Mouse (Mus musculus): ENCODE data around the gene Tubgcp5. TPM values are rescaled to one million over a fixed set of nuclear protein-coding genes. Genes with fewer than 3 reads are reported as not detected.

Tubgcp5 gene
- total RNA-seq, 2 experiments from 2014 or later, result 10.3 to 14.5 TPM

GRCm38 (mm10) chr7:55852787-55853186 is 58.8 kb downstream of the Tubgcp5 start:
- no peak for DNase-seq

DNA sequence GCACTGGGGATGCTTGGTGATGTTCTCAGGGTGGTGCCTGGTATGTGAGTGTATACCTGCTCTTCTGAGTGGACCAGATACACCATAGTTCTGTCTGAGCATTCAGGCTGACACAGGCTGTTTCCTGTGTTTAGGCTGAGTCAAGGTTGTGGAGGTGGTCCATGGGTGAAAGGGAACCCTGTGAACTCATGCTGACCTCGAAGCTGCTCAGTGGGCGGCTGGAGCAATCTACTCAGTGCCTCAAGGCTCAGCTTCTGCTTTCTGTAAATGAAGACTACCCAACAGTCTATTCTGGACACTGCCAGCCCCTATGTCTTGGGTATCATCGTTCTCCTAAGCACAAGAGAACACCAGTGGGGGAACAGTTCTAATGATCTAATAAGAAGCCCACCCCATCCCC is 61.6 kb downstream of the Tubgcp5 start:
- no peak for DNase-seq

DNA sequence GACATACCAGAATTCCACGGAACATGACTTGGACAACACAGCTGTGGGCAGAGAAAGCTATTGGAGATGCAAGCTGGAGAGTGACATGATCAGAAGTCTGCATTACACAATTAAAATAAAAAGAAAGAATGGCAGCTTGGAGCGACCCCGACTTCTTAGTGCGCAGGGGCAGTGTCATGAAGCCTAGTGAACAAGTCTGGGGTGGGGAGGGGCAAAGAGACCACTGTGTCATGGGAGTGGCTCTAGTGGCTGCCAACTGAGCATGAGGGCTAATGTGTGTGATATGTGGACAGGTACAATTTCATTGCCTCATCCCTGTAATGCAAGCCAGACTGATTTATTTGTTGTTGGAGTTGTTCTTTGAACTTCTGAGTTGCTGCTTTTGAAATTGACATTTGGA is 62.8 kb downstream of the Tubgcp5 start:
- DNase-seq, result no peak

- no peak for DNase-seq
These were observed 63.8 kb downstream of the Tubgcp5 start for GRCm38 (mm10) chr7:55857729-55858128.

DNA sequence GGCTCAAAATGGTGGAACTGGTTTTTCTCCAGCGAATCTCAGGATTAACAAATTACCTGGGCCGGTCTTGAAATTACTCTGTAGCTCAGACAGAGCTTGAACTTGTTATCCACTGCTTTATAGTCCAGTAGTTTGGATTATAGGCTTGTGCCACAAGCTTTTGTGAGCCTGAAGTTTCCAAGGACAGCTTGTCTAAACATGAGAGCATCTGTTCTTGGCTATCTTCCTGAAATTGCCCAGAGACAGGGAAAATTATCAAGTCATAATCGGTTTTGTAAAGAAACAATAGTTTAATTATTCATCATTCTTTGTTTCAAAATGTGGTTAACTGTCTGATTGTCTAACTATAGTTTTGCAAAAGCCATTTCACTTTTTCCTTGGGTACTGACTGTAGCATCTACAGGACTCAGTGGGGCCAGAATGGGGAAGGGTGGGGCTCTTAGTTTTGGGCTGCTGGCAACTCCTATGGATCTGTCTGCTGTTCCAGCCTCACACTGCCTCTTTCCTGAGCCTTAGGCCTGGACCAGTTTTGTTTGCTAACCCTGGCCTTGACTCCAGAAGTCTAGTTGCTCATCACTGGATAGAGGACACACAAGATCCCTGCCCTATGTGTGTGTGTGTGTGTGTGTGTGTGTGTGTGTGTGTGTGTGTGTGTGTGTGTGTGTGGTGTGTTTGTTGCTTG is 65.0 kb downstream of the Tubgcp5 start:
- no peak for DNase-seq

- DNase-seq, result no peak
These were observed 65.5 kb downstream of the Tubgcp5 start for GRCm38 (mm10) chr7:55859518-55859872.

DNA sequence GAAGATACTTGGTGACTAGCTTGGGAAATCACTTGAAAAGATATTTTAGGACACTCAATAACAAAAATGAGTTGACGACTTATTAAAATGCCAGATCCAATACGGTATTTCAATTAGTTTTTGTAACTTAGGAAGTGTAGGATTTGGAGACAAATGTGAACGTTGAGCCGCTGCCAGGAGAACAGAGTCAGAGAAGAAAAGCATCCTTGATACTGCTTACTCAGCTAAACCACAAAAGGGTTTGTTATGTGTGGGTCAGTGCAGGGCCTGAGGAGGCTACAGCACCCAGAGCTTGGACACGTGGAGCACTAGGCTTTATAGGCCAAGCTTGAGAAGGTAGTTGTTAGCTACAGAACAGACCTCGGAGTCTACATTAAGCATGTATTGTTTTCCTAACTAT is 66.0 kb downstream of the Tubgcp5 start:
- no peak for DNase-seq

DNA sequence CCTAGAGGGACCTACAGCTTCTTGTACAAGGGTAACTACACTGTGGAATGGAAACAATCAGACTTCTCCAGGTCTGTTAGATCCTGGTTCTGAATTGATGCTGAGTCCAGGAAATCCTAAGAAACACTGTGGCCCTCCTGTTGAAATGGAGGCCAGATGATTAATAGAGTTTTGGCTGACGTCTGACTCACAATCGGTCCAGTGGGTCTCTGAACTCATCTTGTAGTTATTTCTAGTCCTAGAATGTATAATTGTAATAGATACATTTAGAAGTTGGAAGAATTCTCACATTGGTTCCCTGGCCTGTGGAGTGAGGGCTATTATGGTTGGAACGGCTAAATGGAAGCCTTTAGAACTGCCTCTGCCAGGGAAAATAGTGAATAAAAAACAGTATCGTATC is 67.2 kb downstream of the Tubgcp5 start:
- DNase-seq, result no peak

GRCm38 (mm10) chr7:55865044-55865443 is 71.1 kb downstream of the Tubgcp5 start:
- no peak for DNase-seq

GRCm38 (mm10) chr7:55865750-55866416 is 71.9 kb downstream of the Tubgcp5 start:
- no peak for DNase-seq

- DNase-seq, result no peak
These were observed 74.3 kb downstream of the Tubgcp5 start for GRCm38 (mm10) chr7:55868247-55868646.

GRCm38 (mm10) chr7:55869220-55869619 is 75.3 kb downstream of the Tubgcp5 start:
- DNase-seq, result no peak

GRCm38 (mm10) chr7:55870340-55871020 is 76.5 kb downstream of the Tubgcp5 start:
- DNase-seq, result no peak

- no peak for DNase-seq
These were observed 77.5 kb downstream of the Tubgcp5 start for GRCm38 (mm10) chr7:55871476-55871875.

DNA sequence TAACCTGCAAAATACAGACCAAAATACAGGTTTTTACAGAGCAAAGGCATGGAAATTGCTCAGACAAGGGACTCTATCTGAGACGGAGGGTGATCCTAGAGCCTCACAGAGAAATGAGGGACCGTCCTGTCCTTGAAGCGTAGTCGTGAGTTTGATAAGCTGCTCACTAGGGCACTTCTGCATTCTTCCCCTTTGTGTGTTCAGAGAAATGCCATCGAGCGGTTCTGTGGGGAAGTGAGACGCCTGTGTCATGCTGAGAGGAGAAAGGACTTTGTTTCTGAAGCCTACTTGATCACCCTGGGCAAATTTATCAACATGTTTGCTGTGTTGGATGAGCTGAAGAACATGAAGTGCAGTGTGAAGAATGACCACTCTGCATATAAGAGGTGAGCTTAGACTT is 80.7 kb downstream of the Tubgcp5 start:
- DNase-seq, result no peak

DNA sequence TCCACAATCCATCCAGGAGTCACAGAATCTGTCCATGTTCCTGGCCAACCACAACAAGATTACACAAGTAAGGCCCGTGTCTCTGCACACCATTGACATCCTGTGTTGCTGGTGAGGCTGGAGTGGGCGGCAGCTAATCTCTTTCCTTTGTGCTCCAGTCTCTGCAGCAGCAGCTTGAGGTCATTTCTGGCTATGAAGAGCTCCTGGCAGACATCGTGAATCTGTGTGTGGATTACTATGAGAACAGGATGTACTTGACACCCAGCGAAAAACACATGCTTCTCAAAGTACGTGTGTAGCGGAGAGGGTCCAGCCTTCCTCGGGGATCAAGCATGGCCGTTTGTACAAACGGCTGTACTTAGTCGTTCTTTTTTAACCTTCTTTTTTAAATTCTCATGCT is 83.8 kb downstream of the Tubgcp5 start:
- peak; percentile 13 for DNase-seq

DNA sequence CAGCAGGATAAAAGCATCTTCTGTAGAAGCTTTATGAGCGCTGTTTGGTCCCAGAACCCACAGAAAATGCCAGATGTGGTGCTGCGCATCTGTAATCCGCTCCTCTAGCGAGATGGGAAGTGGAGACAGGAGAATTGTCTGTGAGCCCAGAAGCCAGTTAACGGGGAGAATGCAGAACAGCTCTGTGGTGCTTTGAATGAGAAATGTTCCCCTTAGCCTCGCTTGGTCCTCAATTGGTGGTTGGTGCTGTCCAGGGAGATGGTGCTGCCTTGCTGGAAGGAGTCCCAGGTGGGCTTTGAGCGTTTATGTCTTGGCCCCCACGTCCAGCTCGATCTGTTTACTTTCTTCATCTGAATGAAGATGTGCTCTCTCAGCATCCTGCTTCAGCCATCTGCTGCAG is 86.9 kb downstream of the Tubgcp5 start:
- DNase-seq, result no peak

Other genes with a start within 250 kb of the Tubgcp5 start
- under 1 TPM; 0.14 to 0.29 TPM for gene Siglech, start 26.0 kb upstream of the Tubgcp5 start, total RNA-seq (2021)
- gene Cyfip1, start 47.6 kb downstream of the Tubgcp5 start, total RNA-seq (2021), result 10 to 100 TPM; 32.1 to 39.8 TPM
- gene Nipa2, start 168.3 kb downstream of the Tubgcp5 start, total RNA-seq (2021), result 10 to 100 TPM; 34.6 to 35.8 TPM
- gene Nipa1, start 225.8 kb downstream of the Tubgcp5 start, total RNA-seq (2021), result 1 to 10 TPM; 3.4 to 3.8 TPM